Mouse (Mus musculus) embryonic fibroblast, embryonic 13.5 days (primary cell): ENCODE data around the gene Upk3b.

Experiments used
- CTCF ChIP-seq: IDR thresholded peaks from 2 replicates; pipeline ENCODE4 v1.5.1; 2011; ENCODE audit warnings: mild to moderate bottlenecking, control low read depth, low read length, moderate library complexity, borderline replicate concordance; ENCODE audit not compliant: insufficient read depth
- POLR2A ChIP-seq: IDR thresholded peaks from 2 replicates; pipeline ENCODE4 v1.6.1; 2011; ENCODE audit warnings: low read depth, mild to moderate bottlenecking, control low read depth, low read length, moderate library complexity

- TF ChIP-seq CTCF (no peak), POLR2A (no peak)
Measured at GRCm38 (mm10) chr5:136049926-136050325, 11.6 kb downstream of the Upk3b start.
